Mouse (Mus musculus): Measurements from ENCODE around the gene Pard3. TPM values are rescaled to one million over a fixed set of nuclear protein-coding genes. Genes with fewer than 3 reads are reported as not detected.

The Pard3 gene
- total and polyA plus RNA-seq, 3 experiments: 0.51 to 1.3 (median 0.94) TPM

GRCm38 (mm10) chr8:127435975-127436374 is 372.3 kb downstream of the Pard3 start:
- no peak overlapping the region for H3K4me3 ChIP-seq (replicated peaks in 1 of 3; ENCODE audit: low read depth in 2 of 3, low read length in 2 of 3, poor library complexity in 1 of 3)
- in situ Hi-C loops (cut with MboI; ENCODE audit: low pct_ligation_motif_present, low pct_unique_long_range_greater_than_20kb, low sequenced_read_pairs): loop anchor here (25.0 kb wide), 1 partner anchor 926 kb away; the partner anchor contains the start of gene Nrp1
- no peak overlapping the region for H3K9ac ChIP-seq (ENCODE audit: insufficient read depth, low read depth)
- TF ChIP-seq MAZ (IDR thresholded peaks at IDR 0.05; ENCODE audit: low read depth, low read length): no peak
- no peak overlapping the region for H3K27ac ChIP-seq (ENCODE audit: insufficient read depth, low read depth)
- peaks cover 0 to 48% of the 10 kb centered on the region in 2 experiments for H3K36me3 ChIP-seq (replicated peaks in 1 of 2; ENCODE audit: control insufficient read depth in 1 of 2, insufficient read depth in 1 of 2, low read length in 1 of 2)
- H3K4me2 ChIP-seq (ENCODE audit: insufficient read depth, low read depth, poor library complexity, severe bottlenecking): no peak overlapping the region
- no peaks in the 10 kb centered on the region for H3K79me2 ChIP-seq (replicated peaks; ENCODE audit: control insufficient read depth, extremely low read depth, insufficient read depth, poor library complexity, severe bottlenecking)
- H3K9me3 ChIP-seq (replicated peaks; ENCODE audit: low read length): no peaks in the 10 kb centered on the region
- dilution Hi-C loops (cut with MboI; ENCODE audit: extremely low pct_ligation_motif_present, extremely low pct_unique_long_range_greater_than_20kb, low sequenced_read_pairs): no loop called here
- no peak for DNase-seq (ENCODE audit: extremely low read depth)
- no peaks in the 10 kb centered on the region for H3K27me3 ChIP-seq (replicated peaks)
- H3K4me1 ChIP-seq (ENCODE audit: control insufficient read depth in 1 of 2, insufficient read depth in 2 of 2): peaks cover 15 to 58% of the 10 kb centered on the region in 2 experiments

- Histone ChIP-seq H3K9ac (ENCODE audit: insufficient read depth, low read depth) (no peak overlapping the region), H3K27ac (ENCODE audit: insufficient read depth, low read depth) (no peak overlapping the region), H3K4me2 (ENCODE audit: insufficient read depth, low read depth, poor library complexity, severe bottlenecking) (no peak overlapping the region), H3K36me3 (replicated peaks in 1 of 2; ENCODE audit: control insufficient read depth in 1 of 2, insufficient read depth in 1 of 2, low read length in 1 of 2) (peaks cover 0 to 45% of the 10 kb centered on the region in 2 experiments), H3K4me3 (replicated peaks in 1 of 3; ENCODE audit: low read depth in 2 of 3, low read length in 2 of 3, poor library complexity in 1 of 3) (no peak overlapping the region), H3K79me2 (replicated peaks; ENCODE audit: control insufficient read depth, extremely low read depth, insufficient read depth, poor library complexity, severe bottlenecking) (no peaks in the 10 kb centered on the region), H3K9me3 (replicated peaks; ENCODE audit: low read length) (no peaks in the 10 kb centered on the region), H3K4me1 (ENCODE audit: control insufficient read depth in 1 of 2, insufficient read depth in 2 of 2) (peaks cover 18 to 59% of the 10 kb centered on the region in 2 experiments), H3K27me3 (replicated peaks) (no peaks in the 10 kb centered on the region)
- dilution Hi-C loops (cut with MboI; ENCODE audit: extremely low pct_ligation_motif_present, extremely low pct_unique_long_range_greater_than_20kb, low sequenced_read_pairs): no loop called here
- in situ Hi-C loops (cut with MboI; ENCODE audit: low pct_ligation_motif_present, low pct_unique_long_range_greater_than_20kb, low sequenced_read_pairs): loop anchor here (25.0 kb wide), 1 partner anchor 925 kb away; the partner anchor contains the start of gene Nrp1
- DNase-seq (ENCODE audit: extremely low read depth): no peak
- no peak for TF ChIP-seq ZMIZ1 (IDR thresholded peaks at IDR 0.05; ENCODE audit: low read depth, low read length)
- no peak for TF ChIP-seq RCOR1 (conservative IDR thresholded peaks at IDR 0.05; ENCODE audit: low read depth, low read length)
- TF ChIP-seq JUND (conservative IDR thresholded peaks at IDR 0.05; ENCODE audit: low read depth, low read length): no peak
- no peak for TF ChIP-seq MYC (IDR thresholded peaks at IDR 0.05; ENCODE audit: low read depth, low read length)
- no peak for TF ChIP-seq UBTF (IDR thresholded peaks at IDR 0.05; ENCODE audit: low read depth, low read length)
- no peak for TF ChIP-seq EP300 (IDR thresholded peaks at IDR 0.05; ENCODE audit: low read length)
- no peak for TF ChIP-seq CHD2 (IDR thresholded peaks at IDR 0.05; ENCODE audit: low read length)
- TF ChIP-seq ELF1 (IDR thresholded peaks at IDR 0.05; ENCODE audit: low read depth, low read length): no peak
- no peak for TF ChIP-seq CTCF (conservative IDR thresholded peaks at IDR 0.05 in 1 of 2, IDR thresholded peaks at IDR 0.05 in 1 of 2; ENCODE audit: low read depth in 2 of 2, low read length in 2 of 2)
- no peak for TF ChIP-seq SIN3A (IDR thresholded peaks at IDR 0.05; ENCODE audit: low read length)
- TF ChIP-seq JUN (IDR thresholded peaks at IDR 0.05; ENCODE audit: insufficient read depth, low read depth, low read length): no peak
- TF ChIP-seq MAX (IDR thresholded peaks at IDR 0.05; ENCODE audit: low read length): no peak
- no peak for TF ChIP-seq MAZ (IDR thresholded peaks at IDR 0.05; ENCODE audit: low read depth, low read length)
- TF ChIP-seq ETS1 (conservative IDR thresholded peaks at IDR 0.05; ENCODE audit: low read depth, low read length): no peak
- TF ChIP-seq TCF12 (IDR thresholded peaks at IDR 0.05; ENCODE audit: low read depth, low read length): no peak
- TF ChIP-seq PAX5 (IDR thresholded peaks at IDR 0.05; ENCODE audit: low read length): no peak
- no peak for TF ChIP-seq ZKSCAN1 (IDR thresholded peaks at IDR 0.05; ENCODE audit: borderline replicate concordance, low read depth, low read length)
- no peak for TF ChIP-seq BHLHE40 (IDR thresholded peaks at IDR 0.05; ENCODE audit: low read depth, low read length)
- TF ChIP-seq MEF2A (IDR thresholded peaks at IDR 0.05; ENCODE audit: borderline replicate concordance, low read depth, low read length): no peak
- TF ChIP-seq POLR2A (IDR thresholded peaks at IDR 0.05; ENCODE audit: low read depth, low read length): no peak
Measured at GRCm38 (mm10) chr8:127437613-127438235, 374.0 kb downstream of the Pard3 start.
